Mouse (Mus musculus) cerebellum, adult 9-10 months (tissue): Measurements from ENCODE around the gene Mettl7a3.

Source experiments
- DNase-seq: peaks from one replicate; pipeline ENCODE4 v3.0.0; 2022

Gene Mettl7a3

DNA sequence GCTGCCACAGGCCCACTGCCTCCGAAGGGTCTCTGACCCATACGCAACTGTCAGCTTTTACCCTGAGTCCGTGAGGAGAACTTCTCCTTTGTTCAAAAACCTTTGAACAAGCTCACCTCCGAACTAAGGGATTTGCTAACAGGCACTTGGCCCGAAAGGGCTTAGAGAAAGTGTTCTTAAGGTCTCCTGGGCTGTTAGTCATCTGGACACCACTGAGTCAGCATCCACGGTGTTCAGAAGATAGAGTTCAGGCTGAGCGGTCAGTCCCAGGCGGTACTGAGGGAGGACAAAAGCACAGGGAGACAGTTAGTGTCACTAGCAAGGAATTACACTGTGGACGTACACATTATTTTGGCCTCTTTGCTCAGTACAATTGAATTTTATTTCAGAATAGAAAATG lies 54.2 kb downstream of the Mettl7a3 start:
- no peak for DNase-seq
